Mouse (Mus musculus): ENCODE measurements around the gene Eps8l3.

DNA sequence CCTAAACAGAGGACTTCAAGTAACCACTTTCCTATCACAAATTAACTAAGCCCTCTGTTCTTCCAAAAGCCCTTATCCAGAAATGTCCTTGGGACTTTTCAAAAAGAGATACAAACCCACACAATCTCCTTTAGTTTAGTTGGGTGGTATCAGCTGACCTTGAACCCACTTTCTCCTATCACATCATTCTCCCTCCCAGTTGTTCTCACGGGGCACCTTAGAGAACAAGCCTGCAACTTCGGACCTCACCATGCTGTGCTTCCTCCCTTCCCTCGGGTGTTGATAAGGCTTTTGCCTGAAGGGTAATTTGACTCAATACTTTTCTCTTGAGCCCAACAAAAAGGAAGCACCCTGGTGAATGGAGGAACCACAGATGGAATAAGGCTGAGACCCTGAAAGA lies 58.9 kb downstream of the Eps8l3 start:
- TF ChIP-seq CTCF (IDR thresholded peaks at IDR 0.05; ENCODE audit: control insufficient read depth, insufficient read depth, insufficient replicate concordance, low read depth, low read length) (no peak), POLR2A (IDR thresholded peaks at IDR 0.05; ENCODE audit: control insufficient read depth, low read depth, low read length) (no peak)
